ENCODE assay signal across 8 mouse cellular contexts in genomic region chr9:75314517-75315105, GRCm38 (mm10). TPM values are rescaled to one million over a fixed set of nuclear protein-coding genes. Genes with fewer than 3 reads are reported as not detected.
DNase-seq lines count a peak whose midpoint lies in the region; ATAC-seq and TF ChIP-seq lines count a peak whose summit lies in the region.

No protein-coding gene starts in this region.

- H3K4me2 ChIP-seq in CH12.LX (ENCODE audit: insufficient read depth, low read depth, poor library complexity, severe bottlenecking) = peak overlapping the region; percentile 99
- H3K4me2 ChIP-seq in embryonic facial prominence, embryonic 14.5 days (ENCODE audit: low read depth, low read length) = peak overlapping the region; percentile 89
- H3K4me2 ChIP-seq in kidney, postnatal 0 days (ENCODE audit: low read length) = peak overlapping the region; percentile 64
- peak overlapping the region; percentile 82 for H3K4me2 ChIP-seq in neural tube, embryonic 14.5 days (ENCODE audit: low read depth, low read length)

- TF ChIP-seq EP300 in heart, adult 2 months (IDR thresholded peaks at IDR 0.05; ENCODE audit: insufficient read depth, low read depth, low read length) = no peak
- no peak for TF ChIP-seq EP300 in CH12.LX (IDR thresholded peaks at IDR 0.05; ENCODE audit: low read length)

- no peaks in the 10 kb centered on the region for H3K9me3 ChIP-seq in CH12.LX (replicated peaks; ENCODE audit: low read length)
- H3K9me3 ChIP-seq in embryonic facial prominence, embryonic 14.5 days (ENCODE audit: control insufficient read depth, low read length) = no peaks in the 10 kb centered on the region
- no peaks in the 10 kb centered on the region for H3K9me3 ChIP-seq in kidney, postnatal 0 days (replicated peaks; ENCODE audit: low read length)
- no peaks in the 10 kb centered on the region for H3K9me3 ChIP-seq in neural tube, embryonic 14.5 days (ENCODE audit: control insufficient read depth, low read length)

- H3K4me1 ChIP-seq in heart, adult 2 months (ENCODE audit: control insufficient read depth, insufficient read depth, low read length) = no peaks in the 10 kb centered on the region
- H3K4me1 ChIP-seq in CH12.LX (ENCODE audit: control insufficient read depth in 1 of 2, insufficient read depth in 2 of 2) = peaks cover 3 to 10% of the 10 kb centered on the region in 2 experiments; a peak in 3 of 4 replicates
- H3K4me1 ChIP-seq in embryonic facial prominence, embryonic 14.5 days (ENCODE audit: control insufficient read depth, insufficient read depth, low read length) = peaks cover 10% of the 10 kb centered on the region
- peaks cover 10% of the 10 kb centered on the region; the same call in 1 of the 2 replicates for H3K4me1 ChIP-seq in kidney, postnatal 0 days (replicated peaks; ENCODE audit: insufficient read depth, low read length)
- H3K4me1 ChIP-seq in neural tube, embryonic 14.5 days (ENCODE audit: control insufficient read depth, insufficient read depth, low read length) = peaks cover 15% of the 10 kb centered on the region; the same call in 1 of the 2 replicates

- WGBS in heart, adult 2 months = 6% methylated on average over 22 of the region's 22 CpGs
- WGBS in embryonic facial prominence, embryonic 14.5 days = 4% methylated on average over 22 of the region's 22 CpGs
- WGBS in kidney, postnatal 0 days = 3% methylated on average over 22 of the region's 22 CpGs
- WGBS in neural tube, embryonic 14.5 days = 2% methylated on average over 22 of the region's 22 CpGs

- ATAC-seq in embryonic facial prominence, embryonic 14.5 days (ENCODE audit: low read depth) = no peak; the same call in 1 of the 2 replicates
- no peak for ATAC-seq in kidney, postnatal 0 days (replicated peaks; ENCODE audit: low FRiP score, low read depth)
- ATAC-seq in neural tube, embryonic 14.5 days (ENCODE audit: low read depth) = peak; percentile 22

- H3K27me3 ChIP-seq in heart, adult 2 months (ENCODE audit: control insufficient read depth, insufficient read depth, low read length) = no peaks in the 10 kb centered on the region
- H3K27me3 ChIP-seq in CH12.LX (replicated peaks) = peaks cover 1% of the 10 kb centered on the region
- H3K27me3 ChIP-seq in embryonic facial prominence, embryonic 14.5 days (replicated peaks; ENCODE audit: control insufficient read depth, insufficient read depth, low read length) = no peaks in the 10 kb centered on the region
- no peaks in the 10 kb centered on the region for H3K27me3 ChIP-seq in kidney, postnatal 0 days (ENCODE audit: insufficient read depth, low read length)
- H3K27me3 ChIP-seq in neural tube, embryonic 14.5 days (ENCODE audit: control insufficient read depth, insufficient read depth, low read length) = no peaks in the 10 kb centered on the region

- intact Hi-C loops in heart, adult 2 months (cut with DNase I) = loop anchor here (5.0 kb wide), 1 partner anchor 267 kb away; no protein-coding TSS in a partner anchor

- TF ChIP-seq POLR2A in heart, adult 2 months (IDR thresholded peaks at IDR 0.05; ENCODE audit: insufficient read depth, low read depth, low read length) = no peak
- no peak for TF ChIP-seq POLR2A in CH12.LX (IDR thresholded peaks at IDR 0.05; ENCODE audit: low read depth, low read length)

- in situ Hi-C loops in CH12.LX (cut with MboI; ENCODE audit: low pct_ligation_motif_present, low pct_unique_long_range_greater_than_20kb, low sequenced_read_pairs) = loop anchor here (10.0 kb wide), 1 partner anchor 120 kb away; no protein-coding TSS in a partner anchor

- no peak for TF ChIP-seq RAD21 in CH12.LX (IDR thresholded peaks at IDR 0.05; ENCODE audit: low read depth, low read length)

- peak in 1 of 2 experiments; percentile 5 for DNase-seq in heart, adult 2 months
- DNase-seq in heart, adult 8-10 months (ENCODE audit: low spot score) = no peak
- no peak for DNase-seq in CH12.LX (ENCODE audit: extremely low read depth)
- DNase-seq in embryonic facial prominence, embryonic 14.5 days (ENCODE audit: low spot score) = peak; percentile 48
- peak; percentile 50 for DNase-seq in kidney, postnatal 0 days (ENCODE audit: low spot score)
- no peak for DNase-seq in frontal cortex, adult 2 months (ENCODE audit: extremely low spot score in 1 of 2, low spot score in 1 of 2)
- DNase-seq in adrenal gland, adult 8-10 months = no peak

- H3K9ac ChIP-seq in heart, adult 2 months (ENCODE audit: low read depth, low read length) = peak overlapping the region; percentile 72
- peak overlapping the region; percentile 54 for H3K9ac ChIP-seq in CH12.LX (ENCODE audit: insufficient read depth, low read depth)
- H3K9ac ChIP-seq in embryonic facial prominence, embryonic 14.5 days (ENCODE audit: low read depth, low read length) = peak overlapping the region; percentile 70
- peak overlapping the region; percentile 62 for H3K9ac ChIP-seq in kidney, postnatal 0 days (ENCODE audit: low read depth, low read length)
- peak overlapping the region; percentile 61 for H3K9ac ChIP-seq in neural tube, embryonic 14.5 days (replicated peaks; ENCODE audit: low read depth, low read length)

- peak overlapping the region; percentile 74 for H3K27ac ChIP-seq in heart, adult 2 months
- H3K27ac ChIP-seq in CH12.LX (ENCODE audit: insufficient read depth, low read depth) = no peak overlapping the region
- H3K27ac ChIP-seq in embryonic facial prominence, embryonic 14.5 days (replicated peaks; ENCODE audit: low read depth, low read length) = peak overlapping the region; percentile 86
- H3K27ac ChIP-seq in kidney, postnatal 0 days = peak overlapping the region; percentile 70
- peak overlapping the region; percentile 91 for H3K27ac ChIP-seq in neural tube, embryonic 14.5 days (ENCODE audit: low read depth, low read length)

- no peaks in the 10 kb centered on the region for H3K79me2 ChIP-seq in heart, adult 2 months (replicated peaks; ENCODE audit: control insufficient read depth, insufficient read depth, low read length)
- no peaks in the 10 kb centered on the region for H3K79me2 ChIP-seq in CH12.LX (replicated peaks; ENCODE audit: control insufficient read depth, extremely low read depth, insufficient read depth, poor library complexity, severe bottlenecking)

- peak overlapping the region; percentile 63 for H3K4me3 ChIP-seq in heart, adult 2 months
- peak overlapping the region; percentile 67 to 98 (median 71) for H3K4me3 ChIP-seq in CH12.LX (replicated peaks in 1 of 3; ENCODE audit: low read depth in 2 of 3, low read length in 2 of 3, poor library complexity in 1 of 3)
- peak overlapping the region; percentile 74 for H3K4me3 ChIP-seq in embryonic facial prominence, embryonic 14.5 days (ENCODE audit: low read depth, low read length)
- H3K4me3 ChIP-seq in kidney, postnatal 0 days (replicated peaks; ENCODE audit: low read depth, low read length) = peak overlapping the region; percentile 61
- H3K4me3 ChIP-seq in neural tube, embryonic 14.5 days (ENCODE audit: low read depth, low read length) = peak overlapping the region; percentile 48

- no peaks in the 10 kb centered on the region for H3K36me3 ChIP-seq in heart, adult 2 months (ENCODE audit: control insufficient read depth, insufficient read depth, low read length)
- peaks cover 0 to 2% of the 10 kb centered on the region in 2 experiments for H3K36me3 ChIP-seq in CH12.LX (replicated peaks in 1 of 2; ENCODE audit: control insufficient read depth in 1 of 2, insufficient read depth in 1 of 2, low read length in 1 of 2)
- no peaks in the 10 kb centered on the region for H3K36me3 ChIP-seq in embryonic facial prominence, embryonic 14.5 days (ENCODE audit: control insufficient read depth, insufficient read depth, low read length)
- H3K36me3 ChIP-seq in kidney, postnatal 0 days (ENCODE audit: insufficient read depth, low read length) = no peaks in the 10 kb centered on the region
- no peaks in the 10 kb centered on the region for H3K36me3 ChIP-seq in neural tube, embryonic 14.5 days (ENCODE audit: control insufficient read depth, insufficient read depth, low read length)

- no peak for TF ChIP-seq CTCF in heart, adult 2 months (IDR thresholded peaks at IDR 0.05)
- TF ChIP-seq CTCF in CH12.LX (conservative IDR thresholded peaks at IDR 0.05 in 1 of 2, IDR thresholded peaks at IDR 0.05 in 1 of 2; ENCODE audit: low read depth in 2 of 2, low read length in 2 of 2) = no peak
- TF ChIP-seq CTCF in kidney, postnatal 0 days (IDR thresholded peaks at IDR 0.05; ENCODE audit: low read depth) = no peak; the same call in 1 of the 2 replicates

- dilution Hi-C loops in CH12.LX (cut with MboI; ENCODE audit: extremely low pct_ligation_motif_present, extremely low pct_unique_long_range_greater_than_20kb, low sequenced_read_pairs) = no loop called here

TF ChIP-seq in CH12.LX, 34 proteins besides CTCF, POLR2A, EP300 and RAD21:
- TF ChIP-seq KAT2A (IDR thresholded peaks at IDR 0.05; ENCODE audit: insufficient replicate concordance, low read length) = no peak
TF ChIP-seq in CH12.LX: peak in this region for 0.

RNA-seq across cellular contexts. Expression of gene Gnb5, which starts 8.5 kb away (rescaled TPM):
- total RNA-seq in heart, adult 2 months (2021) = 10 to 100 TPM; 23.5 to 23.9 TPM
- polyA plus RNA-seq in heart, adult 2 months (2012; rRNA removed) = 33.0 and 52.8 TPM in 2 replicates
- 10 to 100 TPM; 20.4 to 25.1 (median 23.8) TPM for total RNA-seq in heart, adult 8-10 months (2022)
- total RNA-seq in CH12.LX (2012; rRNA removed) = 4.4 and 6.5 TPM in 2 replicates
- 2.9 and 4.7 TPM in 2 replicates for total RNA-seq in CH12.LX (2014; rRNA removed)
- polyA plus RNA-seq in CH12.LX (2012; ENCODE audit: insufficient read length, low read depth) = 2.7 and 3.1 TPM in 2 replicates
- 30.3 and 31.1 TPM in 2 replicates for polyA plus RNA-seq in embryonic facial prominence, embryonic 14.5 days (2014; fragmentation: Nextera tagmentation; extraction: Ambion mirVana)
- polyA plus RNA-seq in kidney, postnatal 0 days (2015; fragmentation: Nextera tagmentation; extraction: Ambion mirVana) = 35.0 and 37.6 TPM in 2 replicates
- 103 and 113 TPM in 2 replicates for polyA plus RNA-seq in neural tube, embryonic 14.5 days (2014; fragmentation: Nextera tagmentation; extraction: Ambion mirVana)
- 170 and 173 TPM in 2 replicates for polyA plus RNA-seq in frontal cortex, adult 2 months (2012; rRNA removed)
- total RNA-seq in adrenal gland, adult 8-10 months (2022) = 10 to 100 TPM; 56.0 to 79.4 (median 66.8) TPM

RNA-seq across cellular contexts. Expression of gene Bcl2l10, which starts 32.9 kb away (rescaled TPM):
- total RNA-seq in heart, adult 2 months (2021) = not detected
- 0.15 TPM in 1 of 2 replicates, not detected in the other for polyA plus RNA-seq in heart, adult 2 months (2012; rRNA removed)
- total RNA-seq in heart, adult 8-10 months (2022) = not detected
- total RNA-seq in CH12.LX (2012; rRNA removed) (not detected in 2 replicates), CH12.LX (2014; rRNA removed) (not detected in 2 replicates)
- not detected in 2 replicates for polyA plus RNA-seq in CH12.LX (2012; ENCODE audit: insufficient read length, low read depth)
- not detected in 2 replicates for polyA plus RNA-seq in embryonic facial prominence, embryonic 14.5 days (2014; fragmentation: Nextera tagmentation; extraction: Ambion mirVana)
- not detected in 2 replicates for polyA plus RNA-seq in kidney, postnatal 0 days (2015; fragmentation: Nextera tagmentation; extraction: Ambion mirVana)
- not detected in 2 replicates for polyA plus RNA-seq in neural tube, embryonic 14.5 days (2014; fragmentation: Nextera tagmentation; extraction: Ambion mirVana)
- polyA plus RNA-seq in frontal cortex, adult 2 months (2012; rRNA removed) = 0.06 TPM in 1 of 2 replicates, not detected in the other
- under 1 TPM in 2 of 4 experiments, not detected in 2; 0.41 to 0.97 TPM for total RNA-seq in adrenal gland, adult 8-10 months (2022)

Comparison
In these comparisons a context has a peak if more than half of its experiments do, and no peak if none do; other contexts are left out.
1. DNase-seq: peak in embryonic facial prominence, embryonic 14.5 days (single experiment) and kidney, postnatal 0 days (single experiment); none in heart, adult 8-10 months (single experiment), CH12.LX (single experiment), frontal cortex, adult 2 months (0 of 2) and adrenal gland, adult 8-10 months (single experiment).
2. Peak in every context shown above with its lines, with median percentiles within 50 percentile points of each other: H3K4me3 ChIP-seq, H3K9ac ChIP-seq and H3K4me2 ChIP-seq.